Mouse (Mus musculus) heart, embryonic 12.5 days (tissue): ENCODE data around the gene Tanc2. TPM values are rescaled to one million over a fixed set of nuclear protein-coding genes. Genes with fewer than 3 reads are reported as not detected.

Experiments used
- ATAC-seq: fragments of 200-750 bp; cut with Nextera tagmentation; 2 replicates; pipeline ENCODE4 v1.8.0; 2017; ENCODE audit warnings: moderate TSS enrichment, moderate library complexity; ENCODE audit not compliant: insufficient number of reproducible peaks, low FRiP score
- H3K27ac ChIP-seq: fragments of 300-500 bp; sonication (generic); 2 replicates; pipeline ENCODE4 v1.5.1; 2016; ENCODE audit warnings: mild to moderate bottlenecking, moderate library complexity; ENCODE audit not compliant: poor library complexity, severe bottlenecking
- H3K27me3 ChIP-seq: fragments of 300-500 bp; sonication (generic); replicated peaks from 2 replicates; pipeline ENCODE4 v1.6.1; 2016; ENCODE audit warnings: mild to moderate bottlenecking, moderate library complexity
- H3K36me3 ChIP-seq: fragments of 300-500 bp; sonication (generic); 2 replicates; pipeline ENCODE4 v1.6.1; 2016; ENCODE audit warnings: mild to moderate bottlenecking, moderate library complexity
- H3K4me1 ChIP-seq: fragments of 300-500 bp; sonication (generic); replicated peaks from 2 replicates; pipeline ENCODE4 v1.6.1; 2016; ENCODE audit warnings: mild to moderate bottlenecking
- H3K4me2 ChIP-seq: fragments of 300-500 bp; sonication (generic); 2 replicates; pipeline ENCODE4 v1.6.1; 2016; ENCODE audit warnings: mild to moderate bottlenecking, moderate library complexity
- H3K4me3 ChIP-seq: fragments of 300-500 bp; sonication (generic); 2 replicates; pipeline ENCODE4 v1.5.1; 2016; ENCODE audit warnings: mild to moderate bottlenecking
- H3K9ac ChIP-seq: fragments of 300-500 bp; sonication (generic); 2 replicates; pipeline ENCODE4 v1.6.1; 2016; ENCODE audit warnings: mild to moderate bottlenecking, moderate library complexity
- H3K9me3 ChIP-seq: fragments of 300-500 bp; sonication (generic); replicated peaks from 2 replicates; pipeline ENCODE4 v1.6.1; 2016; ENCODE audit warnings: mild to moderate bottlenecking, moderate library complexity
- WGBS: fragments of 180-500 bp; shearing (Covaris S2); methylation state at CpG from one replicate; pipeline ENCODE4 v1.1.7; 2016; 5-methylcytosine and 5-hydroxymethylcytosine counted together
- polyA plus RNA-seq: library from polyadenylated mRNA; unstranded; fragments of >200 nt; fragmentation: Nextera tagmentation; extraction: Ambion mirVana; gene quantifications from 2 replicates; pipeline ENCODE4 v1.2.1, GENCODE M21; 2016

The Tanc2 gene
- polyA plus RNA-seq, 1 experiment from 2014 or later: 24.4 TPM

- Histone ChIP-seq H3K4me3 (no peak overlapping the region), H3K4me1 (peaks cover 18% of the 10 kb centered on the region), H3K4me2 (no peak overlapping the region), H3K27ac (no peak overlapping the region), H3K9me3 (no peaks in the 10 kb centered on the region), H3K36me3 (no peaks in the 10 kb centered on the region), H3K9ac (no peak overlapping the region), H3K27me3 (peaks cover 80% of the 10 kb centered on the region)
- 71% methylated on average over 8 of the region's 8 CpGs for WGBS
- ATAC-seq: no peak
Observed at GRCm38 (mm10) chr11:105941973-105942372, 352.2 kb downstream of the Tanc2 start.

- H3K27me3 ChIP-seq: peaks cover 76% of the 10 kb centered on the region
Observed at GRCm38 (mm10) chr11:105943133-105944102, 353.6 kb downstream of the Tanc2 start.

GRCm38 (mm10) chr11:105944126-105944621, 354.4 kb downstream of the Tanc2 start:
- Histone ChIP-seq H3K9ac (peak overlapping the region; percentile 72), H3K4me1 (peaks cover 18% of the 10 kb centered on the region), H3K4me2 (peak overlapping the region; percentile 94), H3K9me3 (no peaks in the 10 kb centered on the region), H3K27ac (no peak overlapping the region; the same call in 1 of the 2 replicates), H3K4me3 (peak overlapping the region; percentile 56), H3K36me3 (no peaks in the 10 kb centered on the region), H3K27me3 (peaks cover 74% of the 10 kb centered on the region)
- WGBS: under 1% methylated on average over 59 of the region's 59 CpGs
- peak; percentile 82 for ATAC-seq

More at GRCm38 (mm10) chr11:105943133-105944102, 353.6 kb downstream of the Tanc2 start:
- Histone ChIP-seq H3K36me3 (no peaks in the 10 kb centered on the region), H3K4me2 (peak overlapping the region; percentile 94), H3K9me3 (no peaks in the 10 kb centered on the region), H3K4me1 (peaks cover 18% of the 10 kb centered on the region), H3K9ac (peak overlapping the region; percentile 72), H3K27ac (no peak overlapping the region), H3K4me3 (peak overlapping the region; percentile 56)
- WGBS: 7% methylated on average over 38 of the region's 47 CpGs
- ATAC-seq: 0 out of 2 replicates have a peak, but pooled peaks have one; percentile 12

GRCm38 (mm10) chr11:105944770-105945672, 355.2 kb downstream of the Tanc2 start:
- ATAC-seq: peak; percentile 46; the same call in 1 of the 2 replicates
- H3K27ac ChIP-seq: no peak overlapping the region; the same call in 1 of the 2 replicates
- WGBS: 63% methylated on average over 16 of the region's 16 CpGs
- peak overlapping the region; percentile 94 for H3K4me2 ChIP-seq
- peak overlapping the region; percentile 56 for H3K4me3 ChIP-seq
- peaks cover 18% of the 10 kb centered on the region for H3K4me1 ChIP-seq
- H3K27me3 ChIP-seq: peaks cover 65% of the 10 kb centered on the region
- H3K9ac ChIP-seq: no peak overlapping the region
- no peaks in the 10 kb centered on the region for H3K9me3 ChIP-seq
- no peaks in the 10 kb centered on the region for H3K36me3 ChIP-seq

GRCm38 (mm10) chr11:105946694-105947154, 356.9 kb downstream of the Tanc2 start:
- H3K27me3 ChIP-seq: peaks cover 52% of the 10 kb centered on the region
- no peak overlapping the region for H3K4me2 ChIP-seq
- H3K9me3 ChIP-seq: no peaks in the 10 kb centered on the region
- H3K4me1 ChIP-seq: peaks cover 18% of the 10 kb centered on the region
- no peak overlapping the region for H3K27ac ChIP-seq
- 37% methylated on average over 11 of the region's 11 CpGs for WGBS
- H3K9ac ChIP-seq: no peak overlapping the region
- no peaks in the 10 kb centered on the region for H3K36me3 ChIP-seq
- H3K4me3 ChIP-seq: no peak overlapping the region
- ATAC-seq: no peak

- Histone ChIP-seq H3K4me1 (peaks cover 16% of the 10 kb centered on the region), H3K4me2 (no peak overlapping the region), H3K9ac (no peak overlapping the region), H3K36me3 (no peaks in the 10 kb centered on the region), H3K9me3 (no peaks in the 10 kb centered on the region), H3K27ac (no peak overlapping the region), H3K27me3 (peaks cover 40% of the 10 kb centered on the region), H3K4me3 (no peak overlapping the region)
- WGBS: 51% methylated on average over 2 of the region's 2 CpGs
- ATAC-seq: no peak
Observed at GRCm38 (mm10) chr11:105948255-105948654, 358.5 kb downstream of the Tanc2 start.

GRCm38 (mm10) chr11:105950519-105950918, 360.7 kb downstream of the Tanc2 start:
- 46% methylated on average over 4 of the region's 4 CpGs for WGBS
- no peak for ATAC-seq
- no peak overlapping the region for H3K9ac ChIP-seq
- H3K4me3 ChIP-seq: no peak overlapping the region
- 0 out of 2 replicates have a peak, but pooled peaks cover 3% of the 10 kb centered on the region for H3K4me1 ChIP-seq
- no peaks in the 10 kb centered on the region for H3K36me3 ChIP-seq
- peaks cover 34% of the 10 kb centered on the region for H3K27me3 ChIP-seq
- H3K27ac ChIP-seq: no peak overlapping the region
- no peak overlapping the region for H3K4me2 ChIP-seq
- no peaks in the 10 kb centered on the region for H3K9me3 ChIP-seq

GRCm38 (mm10) chr11:105951601-105952044, 361.8 kb downstream of the Tanc2 start:
- Histone ChIP-seq H3K36me3 (no peaks in the 10 kb centered on the region), H3K9me3 (no peaks in the 10 kb centered on the region), H3K9ac (no peak overlapping the region), H3K4me1 (0 out of 2 replicates have a peak, but pooled peaks cover 3% of the 10 kb centered on the region), H3K27me3 (peaks cover 27% of the 10 kb centered on the region), H3K4me3 (no peak overlapping the region), H3K27ac (no peak overlapping the region), H3K4me2 (no peak overlapping the region)
- WGBS: 60% methylated on average over 3 of the region's 3 CpGs
- no peak for ATAC-seq

- no peak overlapping the region for H3K4me2 ChIP-seq
- no peak overlapping the region for H3K27ac ChIP-seq
- H3K9me3 ChIP-seq: no peaks in the 10 kb centered on the region
- no peak overlapping the region for H3K4me3 ChIP-seq
- H3K27me3 ChIP-seq: peaks cover 23% of the 10 kb centered on the region
- no peak for ATAC-seq
- 0 out of 2 replicates have a peak, but pooled peaks cover 3% of the 10 kb centered on the region for H3K4me1 ChIP-seq
- no peaks in the 10 kb centered on the region for H3K36me3 ChIP-seq
- 86% methylated on average over 9 of the region's 9 CpGs for WGBS
- H3K9ac ChIP-seq: no peak overlapping the region
Observed at GRCm38 (mm10) chr11:105952111-105952510, 362.3 kb downstream of the Tanc2 start.

GRCm38 (mm10) chr11:105952911-105953386, 363.2 kb downstream of the Tanc2 start, which contains the start of gene Cyb561:
Gene Cyb561, minus strand, starts transcription at chr11:105953336.
- Histone ChIP-seq H3K27ac (no peak within 1 kb of the TSS), H3K4me3 (no peak within 1 kb of the TSS), H3K4me1 (0 out of 2 replicates have a peak, but pooled peaks cover 3% of the 10 kb centered on the region), H3K4me2 (no peak within 1 kb of the TSS), H3K9ac (no peak within 1 kb of the TSS), H3K27me3 (peaks cover 17% of the 10 kb centered on the region), H3K36me3 (no peaks in the 10 kb centered on the region), H3K9me3 (no peaks in the 10 kb centered on the region)
- ATAC-seq: 0 out of 2 replicates have a peak, but pooled peaks have one; percentile 35
- 69% methylated on average over 12 of the region's 12 CpGs for WGBS
